Comparison of ENCODE assay signal across 8 mouse cellular contexts in genomic region chr5:92897766-92898745, GRCm38 (mm10).
A peak's percentile ranks its signal among the peaks of the same experiment; 100 is the strongest.
DNase-seq lines count a peak whose midpoint lies in the region; ATAC-seq and TF ChIP-seq lines count a peak whose summit lies in the region.

No protein-coding gene starts in this region.

- no peaks in the 10 kb centered on the region for H3K9me3 ChIP-seq in ES-E14 (ENCODE audit: control insufficient read depth, insufficient read depth, low read depth, low read length)
- no peaks in the 10 kb centered on the region for H3K9me3 ChIP-seq in lung, embryonic 14.5 days (ENCODE audit: low read depth, low read length)

- peak; percentile 81 for DNase-seq in ES-E14 (ENCODE audit: low read depth, low spot score)
- peak; percentile 64 to 65 for DNase-seq in cerebellum, adult 2 months
- peak; percentile 84 for DNase-seq in forelimb bud, embryonic 11.5 days (ENCODE audit: low read depth, low spot score)
- peak; percentile 21 for DNase-seq in layer of hippocampus, adult 9-11 months
- peak; percentile 91 for DNase-seq in lung, embryonic 14.5 days
- peak; percentile 51 for DNase-seq in ovary, postnatal 10 days (ENCODE audit: low spot score)
- peak; percentile 42 to 61 for DNase-seq in thymus, postnatal 10 days (ENCODE audit: low spot score in 2 of 2)

- peaks cover 1 to 5% of the 10 kb centered on the region in 2 experiments; a peak in 3 of 4 replicates for H3K4me1 ChIP-seq in ES-E14 (ENCODE audit: control insufficient read depth in 2 of 2, insufficient read depth in 2 of 2, low read length in 2 of 2, poor library complexity in 1 of 2)
- 0 out of 2 replicates have a peak, but pooled peaks cover 2% of the 10 kb centered on the region for H3K4me1 ChIP-seq in cerebellum, adult 2 months (ENCODE audit: control insufficient read depth, insufficient read depth, low read length)
- H3K4me1 ChIP-seq in lung, embryonic 14.5 days (ENCODE audit: insufficient read depth): 0 out of 2 replicates have a peak, but pooled peaks cover 3% of the 10 kb centered on the region

- H3K4me3 ChIP-seq in ES-E14 (ENCODE audit: insufficient read depth in 1 of 2, low read depth in 1 of 2, low read length in 2 of 2, poor library complexity in 1 of 2, severe bottlenecking in 1 of 2): peak overlapping the region; percentile 84 to 89
- peak overlapping the region; percentile 60 for H3K4me3 ChIP-seq in cerebellum, adult 2 months (replicated peaks; ENCODE audit: insufficient read depth, low read depth, low read length)
- H3K4me3 ChIP-seq in lung, embryonic 14.5 days (ENCODE audit: low read depth, low read length): peak overlapping the region; percentile 68

- peak; percentile 79 to 84 for ATAC-seq in hematopoietic stem cell, adult 5-6 weeks (replicated peaks in 1 of 2; ENCODE audit: insufficient read depth in 1 of 2, low FRiP score in 2 of 2, low TSS enrichment in 1 of 2, low read depth in 1 of 2, poor library complexity in 2 of 2, severe bottlenecking in 2 of 2)
- ATAC-seq in lung, embryonic 14.5 days (ENCODE audit: insufficient read depth): peak; percentile 94

- TF ChIP-seq CTCF in cerebellum, adult 2 months (IDR thresholded peaks at IDR 0.05; ENCODE audit: borderline replicate concordance, insufficient read depth, low read depth, low read length): no peak
- 0 out of 2 replicates have a peak, but pooled peaks have one; percentile 4 for TF ChIP-seq CTCF in lung, embryonic 14.5 days (IDR thresholded peaks at IDR 0.05; ENCODE audit: low read depth)

- H3K36me3 ChIP-seq in ES-E14 (ENCODE audit: control insufficient read depth, insufficient read depth, low read length, poor library complexity, severe bottlenecking): no peaks in the 10 kb centered on the region
- H3K36me3 ChIP-seq in lung, embryonic 14.5 days (ENCODE audit: insufficient read depth): no peaks in the 10 kb centered on the region

- WGBS in cerebellum, adult 2 months: 1% methylated on average over 94 of the region's 96 CpGs
- WGBS in lung, embryonic 14.5 days: under 1% methylated on average over 86 of the region's 96 CpGs

- H3K9ac ChIP-seq in ES-E14 (ENCODE audit: insufficient read depth, low read depth, low read length, poor library complexity, severe bottlenecking): peak overlapping the region; percentile 81
- H3K9ac ChIP-seq in lung, embryonic 14.5 days: peak overlapping the region; percentile 72

- H3K4me2 ChIP-seq in lung, embryonic 14.5 days: peak overlapping the region; percentile 96

- in situ Hi-C loops in ES-E14 (cut with MboI; ENCODE audit: low sequenced_read_pairs in 2 of 2, unreplicated experiment in 2 of 2): no loop called here

- H3K27me3 ChIP-seq in cerebellum, adult 2 months (ENCODE audit: control insufficient read depth, insufficient read depth, low read length): no peaks in the 10 kb centered on the region
- no peaks in the 10 kb centered on the region for H3K27me3 ChIP-seq in lung, embryonic 14.5 days (ENCODE audit: insufficient read depth, low read length)

- H3K27ac ChIP-seq in ES-E14 (ENCODE audit: insufficient read depth, low read depth, low read length, poor library complexity, severe bottlenecking): no peak overlapping the region
- no peak overlapping the region for H3K27ac ChIP-seq in cerebellum, adult 2 months (ENCODE audit: insufficient read depth, low read length)
- H3K27ac ChIP-seq in lung, embryonic 14.5 days (ENCODE audit: low read depth): peak overlapping the region; percentile 78; the same call in 1 of the 2 replicates

- TF ChIP-seq POLR2A in cerebellum, adult 2 months (IDR thresholded peaks at IDR 0.05; ENCODE audit: borderline replicate concordance, insufficient read depth, low read length): no peak

TF ChIP-seq in ES-E14, 5 proteins besides CTCF, POLR2A, EP300 and RAD21:
- TF ChIP-seq ZC3H11A (IDR thresholded peaks at IDR 0.05; ENCODE audit: borderline replicate concordance, low read depth, low read length): no peak
- TF ChIP-seq HCFC1 (IDR thresholded peaks at IDR 0.05; ENCODE audit: borderline replicate concordance, insufficient read depth, low read length): no peak
- no peak for TF ChIP-seq MAFK (IDR thresholded peaks at IDR 0.05; ENCODE audit: insufficient read depth, low read depth, low read length)
- no peak for TF ChIP-seq ZNF384 (IDR thresholded peaks at IDR 0.05; ENCODE audit: low read depth, low read length)
- no peak for TF ChIP-seq CHD2 (IDR thresholded peaks at IDR 0.05; ENCODE audit: low read depth, low read length)

Comparison
In these comparisons a context has a peak if more than half of its experiments do, and no peak if none do; other contexts are left out.
1. DNase-seq: peak in every context shown above with its lines; median percentile 91 in lung, embryonic 14.5 days; 84 in forelimb bud, embryonic 11.5 days; 81 in ES-E14; 64 in cerebellum, adult 2 months; 52 in thymus, postnatal 10 days; 51 in ovary, postnatal 10 days; 21 in layer of hippocampus, adult 9-11 months.